Mouse (Mus musculus): ENCODE measurements at regions not wholly inside any gene's neighbourhood (a gene's known extent, or its start where the extent isn't known, plus 50 kb on each side); places are given as distances from the start of the nearest gene placed in this dataset.

DNA sequence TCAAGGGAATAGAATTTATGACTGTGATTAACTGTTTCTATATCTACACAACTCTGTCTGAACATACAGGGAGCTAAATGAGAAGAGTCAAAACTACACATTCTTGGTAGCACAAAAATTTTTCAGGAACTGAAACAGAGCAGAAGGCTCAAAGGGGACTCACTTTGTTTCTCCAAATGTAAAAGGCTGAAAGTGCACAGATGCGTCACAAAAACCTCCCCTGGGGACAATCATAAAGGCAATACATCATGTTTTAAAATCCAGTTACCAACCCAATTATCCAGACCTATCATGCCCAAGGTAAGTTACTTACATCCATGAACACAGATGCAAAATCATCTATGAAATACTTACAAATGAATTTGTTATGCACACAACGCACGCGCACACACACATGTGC lies 155.0 kb upstream of the Fndc3a start:
- no peak for TF ChIP-seq CTCF (IDR thresholded peaks at IDR 0.05; ENCODE audit: low read depth)
- no peak for TF ChIP-seq EP300 (IDR thresholded peaks at IDR 0.05; ENCODE audit: low read depth)

Measured in liver, postnatal 0 days (tissue).